Mouse (Mus musculus): Measurements from ENCODE around the gene Herpud1. TPM values are rescaled to one million over a fixed set of nuclear protein-coding genes. Genes with fewer than 3 reads are reported as not detected.

Herpud1 gene
- polyA plus RNA-seq, 1 experiment from 2014 or later = 224 TPM

- H3K4me2 ChIP-seq (replicated peaks; ENCODE audit: low read depth) = no peak overlapping the region
- 79% methylated on average over 6 of the region's 6 CpGs for WGBS
- H3K4me1 ChIP-seq (replicated peaks; ENCODE audit: control insufficient read depth, insufficient read depth) = peaks cover 11% of the 10 kb centered on the region
- ATAC-seq (ENCODE audit: low FRiP score, low TSS enrichment) = no peak
- no peaks in the 10 kb centered on the region for H3K36me3 ChIP-seq (ENCODE audit: control insufficient read depth, insufficient read depth, low read length)
- H3K9ac ChIP-seq (ENCODE audit: low read length) = no peak overlapping the region
- H3K27ac ChIP-seq (replicated peaks) = peak overlapping the region; percentile 54; the same call in 1 of the 2 replicates
- TF ChIP-seq CTCF (IDR thresholded peaks at IDR 0.05; ENCODE audit: low read depth) (no peak), EP300 (optimal IDR thresholded peaks at IDR 0.05) (no peak)
- no peaks in the 10 kb centered on the region for H3K27me3 ChIP-seq (ENCODE audit: control insufficient read depth, insufficient read depth, low read length)
- DNase-seq (ENCODE audit: low spot score) = no peak
- H3K4me3 ChIP-seq (ENCODE audit: low read depth, low read length) = no peak overlapping the region
- H3K9me3 ChIP-seq (ENCODE audit: control insufficient read depth, low read length) = no peaks in the 10 kb centered on the region
Measured at GRCm38 (mm10) chr8:94364686-94365312, 21.4 kb upstream of the Herpud1 start.

- Histone ChIP-seq H3K27ac (replicated peaks) (peak overlapping the region; percentile 54), H3K4me2 (replicated peaks; ENCODE audit: low read depth) (no peak overlapping the region), H3K27me3 (ENCODE audit: control insufficient read depth, insufficient read depth, low read length) (no peaks in the 10 kb centered on the region), H3K9me3 (ENCODE audit: control insufficient read depth, low read length) (no peaks in the 10 kb centered on the region), H3K36me3 (ENCODE audit: control insufficient read depth, insufficient read depth, low read length) (no peaks in the 10 kb centered on the region), H3K4me3 (ENCODE audit: low read depth, low read length) (no peak overlapping the region), H3K9ac (ENCODE audit: low read length) (no peak overlapping the region), H3K4me1 (replicated peaks; ENCODE audit: control insufficient read depth, insufficient read depth) (peaks cover 11% of the 10 kb centered on the region)
- DNase-seq (ENCODE audit: low spot score) = peak; percentile 78
- ATAC-seq (ENCODE audit: low FRiP score, low TSS enrichment) = peak; percentile 65
- 82% methylated on average over 9 of the region's 9 CpGs for WGBS
- TF ChIP-seq EP300 (optimal IDR thresholded peaks at IDR 0.05) = no peak
- no peak for TF ChIP-seq CTCF (IDR thresholded peaks at IDR 0.05; ENCODE audit: low read depth)
Measured at GRCm38 (mm10) chr8:94365410-94365981, 20.7 kb upstream of the Herpud1 start.

GRCm38 (mm10) chr8:94370839-94371238, 15.4 kb upstream of the Herpud1 start:
- H3K4me1 ChIP-seq (replicated peaks; ENCODE audit: control insufficient read depth, insufficient read depth) = no peaks in the 10 kb centered on the region
- H3K4me3 ChIP-seq (ENCODE audit: low read depth, low read length) = no peak overlapping the region
- TF ChIP-seq EP300 (optimal IDR thresholded peaks at IDR 0.05) = no peak
- no peak for TF ChIP-seq CTCF (IDR thresholded peaks at IDR 0.05; ENCODE audit: low read depth)
- no peak overlapping the region for H3K27ac ChIP-seq (replicated peaks)
- no peaks in the 10 kb centered on the region for H3K27me3 ChIP-seq (ENCODE audit: control insufficient read depth, insufficient read depth, low read length)
- ATAC-seq (ENCODE audit: low FRiP score, low TSS enrichment) (no peak), DNase-seq (ENCODE audit: low spot score) (no peak)
- H3K9me3 ChIP-seq (ENCODE audit: control insufficient read depth, low read length) = no peaks in the 10 kb centered on the region
- WGBS = 81% methylated on average over 5 of the region's 5 CpGs
- H3K36me3 ChIP-seq (ENCODE audit: control insufficient read depth, insufficient read depth, low read length) = no peaks in the 10 kb centered on the region
- H3K4me2 ChIP-seq (replicated peaks; ENCODE audit: low read depth) = no peak overlapping the region
- H3K9ac ChIP-seq (ENCODE audit: low read length) = no peak overlapping the region

GRCm38 (mm10) chr8:94372955-94373599, 13.2 kb upstream of the Herpud1 start:
- TF ChIP-seq EP300 (optimal IDR thresholded peaks at IDR 0.05) (no peak), CTCF (IDR thresholded peaks at IDR 0.05; ENCODE audit: low read depth) (no peak)
- WGBS = 55% methylated on average over 6 of the region's 6 CpGs
- Histone ChIP-seq H3K9ac (ENCODE audit: low read length) (no peak overlapping the region), H3K4me3 (ENCODE audit: low read depth, low read length) (no peak overlapping the region), H3K27ac (replicated peaks) (peak overlapping the region; percentile 59), H3K9me3 (ENCODE audit: control insufficient read depth, low read length) (no peaks in the 10 kb centered on the region), H3K4me2 (replicated peaks; ENCODE audit: low read depth) (no peak overlapping the region), H3K4me1 (replicated peaks; ENCODE audit: control insufficient read depth, insufficient read depth) (peaks cover 5% of the 10 kb centered on the region; the same call in 1 of the 2 replicates), H3K36me3 (ENCODE audit: control insufficient read depth, insufficient read depth, low read length) (no peaks in the 10 kb centered on the region), H3K27me3 (ENCODE audit: control insufficient read depth, insufficient read depth, low read length) (no peaks in the 10 kb centered on the region)
- ATAC-seq (ENCODE audit: low FRiP score, low TSS enrichment) (no peak; the same call in 1 of the 2 replicates), DNase-seq (ENCODE audit: low spot score) (no peak)

GRCm38 (mm10) chr8:94375551-94375991, 10.7 kb upstream of the Herpud1 start:
- Histone ChIP-seq H3K4me1 (replicated peaks; ENCODE audit: control insufficient read depth, insufficient read depth) (peaks cover 7% of the 10 kb centered on the region; the same call in 1 of the 2 replicates), H3K9ac (ENCODE audit: low read length) (no peak overlapping the region), H3K4me2 (replicated peaks; ENCODE audit: low read depth) (no peak overlapping the region), H3K36me3 (ENCODE audit: control insufficient read depth, insufficient read depth, low read length) (no peaks in the 10 kb centered on the region), H3K4me3 (ENCODE audit: low read depth, low read length) (no peak overlapping the region), H3K27me3 (ENCODE audit: control insufficient read depth, insufficient read depth, low read length) (no peaks in the 10 kb centered on the region), H3K9me3 (ENCODE audit: control insufficient read depth, low read length) (no peaks in the 10 kb centered on the region), H3K27ac (replicated peaks) (peak overlapping the region; percentile 53; the same call in 1 of the 2 replicates)
- no peak for TF ChIP-seq CTCF (IDR thresholded peaks at IDR 0.05; ENCODE audit: low read depth)
- TF ChIP-seq EP300 (optimal IDR thresholded peaks at IDR 0.05) = no peak
- WGBS = 47% methylated on average over 3 of the region's 3 CpGs
- DNase-seq (ENCODE audit: low spot score) (no peak), ATAC-seq (ENCODE audit: low FRiP score, low TSS enrichment) (no peak)

- Histone ChIP-seq H3K27ac (replicated peaks) (peak overlapping the region; percentile 53), H3K4me3 (ENCODE audit: low read depth, low read length) (no peak overlapping the region), H3K4me2 (replicated peaks; ENCODE audit: low read depth) (no peak overlapping the region), H3K9ac (ENCODE audit: low read length) (no peak overlapping the region), H3K9me3 (ENCODE audit: control insufficient read depth, low read length) (no peaks in the 10 kb centered on the region), H3K4me1 (replicated peaks; ENCODE audit: control insufficient read depth, insufficient read depth) (peaks cover 7% of the 10 kb centered on the region; the same call in 1 of the 2 replicates), H3K27me3 (ENCODE audit: control insufficient read depth, insufficient read depth, low read length) (no peaks in the 10 kb centered on the region), H3K36me3 (ENCODE audit: control insufficient read depth, insufficient read depth, low read length) (no peaks in the 10 kb centered on the region)
- DNase-seq (ENCODE audit: low spot score) (peak; percentile 50), ATAC-seq (ENCODE audit: low FRiP score, low TSS enrichment) (no peak)
- TF ChIP-seq EP300 (optimal IDR thresholded peaks at IDR 0.05) = no peak
- TF ChIP-seq CTCF (IDR thresholded peaks at IDR 0.05; ENCODE audit: low read depth) = no peak
- WGBS = 64% methylated on average over 3 of the region's 3 CpGs
Measured at GRCm38 (mm10) chr8:94376176-94376575, 10.1 kb upstream of the Herpud1 start.
